Mouse (Mus musculus): Measurements from ENCODE around the gene Ssr1. TPM values are rescaled to one million over a fixed set of nuclear protein-coding genes. Genes with fewer than 3 reads are reported as not detected.

Gene Ssr1
- polyA plus RNA-seq, 1 experiment from 2014 or later, result 158 TPM

GRCm38 (mm10) chr13:37963354-37964007 is 30.5 kb downstream of the Ssr1 start:
- 2% methylated on average over 12 of the region's 12 CpGs for WGBS
- peak; percentile 90 for TF ChIP-seq CTCF (IDR thresholded peaks at IDR 0.05; ENCODE audit: low read depth)
- no peak overlapping the region; the same call in 1 of the 2 replicates for H3K27ac ChIP-seq (ENCODE audit: low read depth)
- no peaks in the 10 kb centered on the region for H3K27me3 ChIP-seq (ENCODE audit: insufficient read depth, low read length)
- H3K9me3 ChIP-seq (ENCODE audit: low read depth, low read length), result no peaks in the 10 kb centered on the region
- DNase-seq (peak; percentile 94), ATAC-seq (ENCODE audit: insufficient read depth) (peak; percentile 26; the same call in 1 of the 2 replicates)
- peaks cover 14% of the 10 kb centered on the region for H3K4me1 ChIP-seq (ENCODE audit: insufficient read depth)
- H3K4me2 ChIP-seq, result peak overlapping the region; percentile 68
- peak overlapping the region; percentile 38 for H3K4me3 ChIP-seq (ENCODE audit: low read depth, low read length)
- H3K36me3 ChIP-seq (ENCODE audit: insufficient read depth), result no peaks in the 10 kb centered on the region
- H3K9ac ChIP-seq, result peak overlapping the region; percentile 59

GRCm38 (mm10) chr13:37962541-37962940 is 31.5 kb downstream of the Ssr1 start:
- H3K36me3 ChIP-seq (ENCODE audit: insufficient read depth), result no peaks in the 10 kb centered on the region
- H3K9me3 ChIP-seq (ENCODE audit: low read depth, low read length), result no peaks in the 10 kb centered on the region
- TF ChIP-seq CTCF (IDR thresholded peaks at IDR 0.05; ENCODE audit: low read depth), result no peak
- WGBS, result 63% methylated on average over 9 of the region's 9 CpGs
- H3K27me3 ChIP-seq (ENCODE audit: insufficient read depth, low read length), result no peaks in the 10 kb centered on the region
- H3K4me3 ChIP-seq (ENCODE audit: low read depth, low read length), result no peak overlapping the region
- H3K4me1 ChIP-seq (ENCODE audit: insufficient read depth), result peaks cover 14% of the 10 kb centered on the region
- no peak overlapping the region for H3K4me2 ChIP-seq
- no peak overlapping the region for H3K9ac ChIP-seq
- ATAC-seq (ENCODE audit: insufficient read depth), result no peak
- DNase-seq, result no peak
- H3K27ac ChIP-seq (ENCODE audit: low read depth), result no peak overlapping the region

DNA sequence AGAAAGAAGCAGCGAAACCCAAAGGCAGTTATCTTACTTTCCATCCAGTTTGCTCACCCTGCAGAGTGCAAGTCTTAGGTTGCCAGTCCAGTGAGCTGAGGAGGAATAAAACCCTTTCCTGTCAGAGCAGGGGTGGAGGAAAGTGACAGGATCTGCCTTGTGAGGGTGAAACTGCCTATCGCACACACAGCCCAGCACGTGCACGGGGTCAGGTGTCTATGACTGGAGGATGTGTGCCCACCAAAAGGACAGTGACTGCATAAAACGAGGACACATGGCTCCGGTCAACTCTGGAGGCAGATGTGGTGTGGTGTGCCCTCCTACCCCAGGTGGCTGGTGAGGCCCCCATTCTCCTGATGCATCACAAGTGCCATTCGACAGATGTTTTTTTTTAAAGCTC is 34.1 kb downstream of the Ssr1 start:
- DNase-seq, result no peak
- Histone ChIP-seq H3K27ac (ENCODE audit: low read depth) (no peak overlapping the region), H3K4me3 (ENCODE audit: low read depth, low read length) (no peak overlapping the region), H3K4me1 (ENCODE audit: insufficient read depth) (no peaks in the 10 kb centered on the region), H3K36me3 (ENCODE audit: insufficient read depth) (no peaks in the 10 kb centered on the region), H3K4me2 (no peak overlapping the region), H3K9ac (no peak overlapping the region), H3K9me3 (ENCODE audit: low read depth, low read length) (no peaks in the 10 kb centered on the region), H3K27me3 (ENCODE audit: insufficient read depth, low read length) (no peaks in the 10 kb centered on the region)
- no peak for TF ChIP-seq CTCF (IDR thresholded peaks at IDR 0.05; ENCODE audit: low read depth)
- ATAC-seq (ENCODE audit: insufficient read depth), result no peak
- WGBS, result 71% methylated on average over 7 of the region's 7 CpGs

DNA sequence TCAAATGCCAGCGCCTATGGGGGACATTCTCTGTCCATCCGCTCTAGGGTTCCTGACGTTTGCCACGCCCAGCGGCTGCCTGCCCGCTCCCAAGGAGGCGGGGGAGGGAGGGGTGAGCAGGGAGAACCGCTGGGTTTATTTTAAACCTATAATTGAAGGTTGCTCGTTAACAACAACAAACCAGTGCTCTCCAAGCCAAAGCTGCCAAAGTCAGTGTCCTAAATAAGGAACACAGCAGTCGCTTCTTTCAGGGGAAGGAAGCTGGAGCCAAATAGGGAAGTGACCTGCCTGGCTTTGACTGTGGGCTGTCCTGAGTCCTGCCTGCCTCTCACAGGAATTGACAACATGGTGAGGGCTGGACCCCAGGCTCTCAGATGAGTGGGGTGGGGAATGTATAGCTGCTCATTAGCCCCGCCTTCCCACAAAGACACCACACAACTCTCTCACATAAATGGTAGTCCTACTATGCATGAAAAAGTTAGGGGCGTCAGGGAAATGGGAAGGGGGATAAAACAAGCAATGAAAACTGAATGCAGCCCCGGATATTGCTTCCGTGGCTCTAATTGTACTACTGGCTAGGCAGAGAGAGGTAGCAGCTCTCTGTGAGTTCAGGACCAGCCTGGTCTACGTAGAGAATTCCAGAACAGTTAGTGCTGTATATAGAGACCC is 34.6 kb downstream of the Ssr1 start:
- ATAC-seq (ENCODE audit: insufficient read depth) (no peak), DNase-seq (no peak)
- no peak for TF ChIP-seq CTCF (IDR thresholded peaks at IDR 0.05; ENCODE audit: low read depth)
- Histone ChIP-seq H3K36me3 (ENCODE audit: insufficient read depth) (no peaks in the 10 kb centered on the region), H3K27me3 (ENCODE audit: insufficient read depth, low read length) (no peaks in the 10 kb centered on the region), H3K9me3 (ENCODE audit: low read depth, low read length) (no peaks in the 10 kb centered on the region), H3K4me2 (no peak overlapping the region), H3K4me1 (ENCODE audit: insufficient read depth) (no peaks in the 10 kb centered on the region), H3K27ac (ENCODE audit: low read depth) (no peak overlapping the region), H3K4me3 (ENCODE audit: low read depth, low read length) (no peak overlapping the region), H3K9ac (no peak overlapping the region)
- WGBS, result 75% methylated on average over 15 of the region's 15 CpGs

- Histone ChIP-seq H3K4me3 (ENCODE audit: low read depth, low read length) (no peak overlapping the region), H3K36me3 (ENCODE audit: insufficient read depth) (no peaks in the 10 kb centered on the region), H3K27ac (ENCODE audit: low read depth) (no peak overlapping the region), H3K27me3 (ENCODE audit: insufficient read depth, low read length) (no peaks in the 10 kb centered on the region), H3K4me2 (no peak overlapping the region), H3K9ac (no peak overlapping the region), H3K9me3 (ENCODE audit: low read depth, low read length) (no peaks in the 10 kb centered on the region), H3K4me1 (ENCODE audit: insufficient read depth) (no peaks in the 10 kb centered on the region)
- WGBS, result 81% methylated on average over 18 of the region's 18 CpGs
- no peak for TF ChIP-seq CTCF (IDR thresholded peaks at IDR 0.05; ENCODE audit: low read depth)
- ATAC-seq (ENCODE audit: insufficient read depth) (no peak), DNase-seq (no peak)
Measured at GRCm38 (mm10) chr13:37958498-37959238, 35.3 kb downstream of the Ssr1 start.

DNA sequence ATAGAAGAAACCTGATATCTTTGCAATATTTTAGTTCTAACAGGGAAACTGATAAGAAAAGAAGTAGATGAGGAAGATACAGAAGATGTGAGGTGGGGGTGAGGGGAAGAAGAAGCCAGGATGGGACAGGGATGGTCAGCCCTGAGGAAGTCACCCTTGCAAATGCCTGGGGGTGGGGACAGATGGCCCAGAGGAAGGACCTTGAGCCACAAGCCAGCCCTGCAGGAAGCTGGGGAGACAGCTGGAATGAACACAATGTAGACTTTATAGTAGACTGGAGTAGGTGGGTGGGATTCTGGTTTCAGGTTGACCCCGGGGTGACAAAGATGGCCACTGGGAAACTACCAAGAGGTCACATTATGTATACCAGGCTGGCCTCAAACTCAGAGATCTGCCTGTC is 39.7 kb downstream of the Ssr1 start:
- ATAC-seq (ENCODE audit: insufficient read depth) (0 out of 2 replicates have a peak, but pooled peaks have one; percentile 21), DNase-seq (no peak)
- H3K4me3 ChIP-seq (ENCODE audit: low read depth, low read length), result no peak overlapping the region
- no peaks in the 10 kb centered on the region for H3K27me3 ChIP-seq (ENCODE audit: insufficient read depth, low read length)
- H3K9ac ChIP-seq, result no peak overlapping the region
- H3K4me1 ChIP-seq (ENCODE audit: insufficient read depth), result no peaks in the 10 kb centered on the region
- no peaks in the 10 kb centered on the region for H3K9me3 ChIP-seq (ENCODE audit: low read depth, low read length)
- H3K27ac ChIP-seq (ENCODE audit: low read depth), result no peak overlapping the region
- H3K36me3 ChIP-seq (ENCODE audit: insufficient read depth), result peaks cover 21% of the 10 kb centered on the region
- no peak overlapping the region for H3K4me2 ChIP-seq
- no peak for TF ChIP-seq CTCF (IDR thresholded peaks at IDR 0.05; ENCODE audit: low read depth)
- 76% methylated on average over 1 of the region's 1 CpGs for WGBS

GRCm38 (mm10) chr13:37952981-37953380 is 41.0 kb downstream of the Ssr1 start:
- WGBS, result 79% methylated on average over 6 of the region's 6 CpGs
- Histone ChIP-seq H3K9ac (no peak overlapping the region), H3K27me3 (ENCODE audit: insufficient read depth, low read length) (no peaks in the 10 kb centered on the region), H3K9me3 (ENCODE audit: low read depth, low read length) (no peaks in the 10 kb centered on the region), H3K4me1 (ENCODE audit: insufficient read depth) (no peaks in the 10 kb centered on the region), H3K36me3 (ENCODE audit: insufficient read depth) (peaks cover 34% of the 10 kb centered on the region), H3K4me2 (no peak overlapping the region), H3K27ac (ENCODE audit: low read depth) (no peak overlapping the region), H3K4me3 (ENCODE audit: low read depth, low read length) (no peak overlapping the region)
- ATAC-seq (ENCODE audit: insufficient read depth), result no peak
- no peak for DNase-seq
- TF ChIP-seq CTCF (IDR thresholded peaks at IDR 0.05; ENCODE audit: low read depth), result no peak

Data from lung, embryonic 14.5 days (tissue).